Mouse (Mus musculus): ENCODE measurements around the gene Celf5. TPM values are rescaled to one million over a fixed set of nuclear protein-coding genes. Genes with fewer than 3 reads are reported as not detected.

Gene Celf5
- polyA plus RNA-seq, 1 experiment, result 1.0 TPM

DNA sequence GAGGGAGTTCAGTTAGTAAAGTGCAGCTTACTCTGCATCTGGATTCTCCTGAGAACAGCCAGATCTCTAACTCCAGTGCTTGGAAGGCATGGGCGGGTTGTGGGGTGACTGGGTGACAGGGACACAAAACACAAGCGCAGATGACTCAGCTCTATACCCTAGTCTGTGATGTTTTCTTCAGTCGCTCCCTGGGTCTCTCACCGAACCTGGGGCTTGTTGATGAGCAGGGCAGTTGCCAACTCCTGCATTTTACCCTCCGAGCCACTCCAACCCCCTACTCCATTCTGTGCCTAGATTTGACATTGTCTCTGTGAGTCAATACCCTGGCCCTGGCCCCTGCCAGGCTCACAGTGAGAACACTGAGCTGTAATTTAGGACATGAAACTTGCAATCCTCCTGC, 19.4 kb upstream of the Celf5 start:
- H3K79me3 ChIP-seq (ENCODE audit: low read depth), result no peaks in the 10 kb centered on the region
- H3K27me3 ChIP-seq (ENCODE audit: control insufficient read depth, insufficient read depth, insufficient read length), result no peaks in the 10 kb centered on the region
- no peak for TF ChIP-seq CTCF (IDR thresholded peaks at IDR 0.05; ENCODE audit: control insufficient read depth, insufficient read depth, insufficient read length)
- TF ChIP-seq CEBPB (IDR thresholded peaks at IDR 0.05; ENCODE audit: low read depth), result no peak
- no peak for TF ChIP-seq MYOD1 (IDR thresholded peaks at IDR 0.05; ENCODE audit: control insufficient read depth, insufficient read length, low read depth)
- no peak for TF ChIP-seq USF1 (IDR thresholded peaks at IDR 0.05; ENCODE audit: low read depth)
- TF ChIP-seq MYOG (IDR thresholded peaks at IDR 0.05; ENCODE audit: control insufficient read depth, extremely low read depth, insufficient read length), result no peak
- no peak for TF ChIP-seq MAX (IDR thresholded peaks at IDR 0.05)
- no peak for TF ChIP-seq FOSL1 (IDR thresholded peaks at IDR 0.05; ENCODE audit: insufficient read depth, low read length, poor library complexity, severe bottlenecking)
- no peak overlapping the region for H3K4me3 ChIP-seq (ENCODE audit: insufficient read depth, poor library complexity, severe bottlenecking)
- H3K36me3 ChIP-seq (ENCODE audit: control insufficient read depth, insufficient read depth), result no peaks in the 10 kb centered on the region
- no peak overlapping the region for H3ac ChIP-seq (ENCODE audit: control insufficient read depth, insufficient read length, low read depth)
- no peaks in the 10 kb centered on the region for H3K79me2 ChIP-seq (ENCODE audit: control insufficient read depth, insufficient read depth)

DNA sequence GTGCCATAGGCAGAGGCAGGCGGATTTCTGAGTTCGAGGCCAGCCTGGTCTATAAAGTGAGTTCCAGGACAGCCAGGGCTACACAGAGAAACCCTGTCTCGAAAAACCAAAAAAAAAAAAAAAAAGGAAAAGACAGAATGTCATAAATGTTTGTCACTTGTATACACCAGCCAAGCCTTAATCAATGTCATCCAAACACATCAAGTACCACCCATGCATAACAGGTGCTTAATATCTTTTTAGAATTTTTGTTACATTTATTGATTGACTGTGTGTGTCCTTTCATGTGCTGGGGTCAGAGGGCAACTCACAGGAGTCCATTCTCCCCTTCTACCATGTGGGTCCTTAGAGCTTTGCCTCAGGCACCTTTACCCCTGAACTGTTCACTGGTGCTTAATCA, 17.5 kb upstream of the Celf5 start, which contains the start of gene S1pr4:
Gene S1pr4, minus strand, starts transcription at position 101 of the 400 bp plus-strand sequence.
- Histone ChIP-seq H3K36me3 (ENCODE audit: control insufficient read depth, insufficient read depth) (no peaks in the 10 kb centered on the region), H3K27me3 (ENCODE audit: control insufficient read depth, insufficient read depth, insufficient read length) (no peaks in the 10 kb centered on the region), H3K79me3 (ENCODE audit: low read depth) (peaks cover 9% of the 10 kb centered on the region), H3K79me2 (ENCODE audit: control insufficient read depth, insufficient read depth) (peaks cover 11% of the 10 kb centered on the region), H3ac (ENCODE audit: control insufficient read depth, insufficient read length, low read depth) (no peak within 1 kb of the TSS), H3K4me3 (ENCODE audit: insufficient read depth, poor library complexity, severe bottlenecking) (no peak within 1 kb of the TSS)
- no peak for TF ChIP-seq CEBPB (IDR thresholded peaks at IDR 0.05; ENCODE audit: low read depth)
- no peak for TF ChIP-seq FOSL1 (IDR thresholded peaks at IDR 0.05; ENCODE audit: insufficient read depth, low read length, poor library complexity, severe bottlenecking)
- no peak for TF ChIP-seq MYOG (IDR thresholded peaks at IDR 0.05; ENCODE audit: control insufficient read depth, extremely low read depth, insufficient read length)
- no peak for TF ChIP-seq MAX (IDR thresholded peaks at IDR 0.05)
- TF ChIP-seq MYOD1 (IDR thresholded peaks at IDR 0.05; ENCODE audit: control insufficient read depth, insufficient read length, low read depth), result no peak

DNA sequence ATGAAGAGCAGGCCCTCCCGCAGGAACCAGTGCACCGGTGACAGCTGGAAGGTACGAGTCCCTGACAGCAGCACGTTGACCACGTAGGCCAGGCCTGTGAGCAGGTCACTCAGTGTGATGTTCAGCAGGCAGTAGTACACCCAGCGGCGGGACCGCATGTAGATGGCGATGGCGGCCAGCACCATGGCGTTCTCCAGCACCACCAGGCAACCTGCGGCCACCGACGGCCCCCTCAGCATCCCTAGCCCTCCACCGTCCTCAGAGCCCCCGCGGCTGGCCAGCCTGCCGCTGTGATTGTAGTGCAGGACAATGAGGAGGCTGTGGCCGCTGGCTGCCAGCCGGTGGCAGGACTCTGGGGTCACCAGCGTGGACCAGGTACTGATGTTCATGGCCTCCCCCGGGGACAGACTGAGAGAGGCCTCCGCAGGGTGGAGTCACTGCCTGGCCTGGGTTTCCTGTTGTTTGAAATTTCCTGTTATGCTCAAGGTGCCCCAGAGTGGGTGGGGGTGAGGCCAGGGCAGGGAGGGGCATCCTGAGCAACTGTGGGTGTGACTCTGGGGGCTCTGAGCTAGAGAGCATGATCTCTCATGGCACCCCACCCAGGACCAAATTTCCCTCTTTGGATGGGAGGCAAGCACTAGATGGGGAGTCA, 16.9 kb upstream of the Celf5 start:
- Histone ChIP-seq H3ac (ENCODE audit: control insufficient read depth, insufficient read length, low read depth) (no peak overlapping the region), H3K79me3 (ENCODE audit: low read depth) (peaks cover 16% of the 10 kb centered on the region), H3K36me3 (ENCODE audit: control insufficient read depth, insufficient read depth) (no peaks in the 10 kb centered on the region), H3K4me3 (ENCODE audit: insufficient read depth, poor library complexity, severe bottlenecking) (no peak overlapping the region), H3K79me2 (ENCODE audit: control insufficient read depth, insufficient read depth) (peaks cover 18% of the 10 kb centered on the region), H3K27me3 (ENCODE audit: control insufficient read depth, insufficient read depth, insufficient read length) (no peaks in the 10 kb centered on the region)
- TF ChIP-seq MAX (IDR thresholded peaks at IDR 0.05), result no peak
- TF ChIP-seq MYOG (IDR thresholded peaks at IDR 0.05; ENCODE audit: control insufficient read depth, extremely low read depth, insufficient read length), result no peak
- no peak for TF ChIP-seq CEBPB (IDR thresholded peaks at IDR 0.05; ENCODE audit: low read depth)
- no peak for TF ChIP-seq CTCF (IDR thresholded peaks at IDR 0.05; ENCODE audit: control insufficient read depth, insufficient read depth, insufficient read length)
- no peak for TF ChIP-seq USF1 (IDR thresholded peaks at IDR 0.05; ENCODE audit: low read depth)
- TF ChIP-seq FOSL1 (IDR thresholded peaks at IDR 0.05; ENCODE audit: insufficient read depth, low read length, poor library complexity, severe bottlenecking), result no peak
- TF ChIP-seq MYOD1 (IDR thresholded peaks at IDR 0.05; ENCODE audit: control insufficient read depth, insufficient read length, low read depth), result no peak

DNA sequence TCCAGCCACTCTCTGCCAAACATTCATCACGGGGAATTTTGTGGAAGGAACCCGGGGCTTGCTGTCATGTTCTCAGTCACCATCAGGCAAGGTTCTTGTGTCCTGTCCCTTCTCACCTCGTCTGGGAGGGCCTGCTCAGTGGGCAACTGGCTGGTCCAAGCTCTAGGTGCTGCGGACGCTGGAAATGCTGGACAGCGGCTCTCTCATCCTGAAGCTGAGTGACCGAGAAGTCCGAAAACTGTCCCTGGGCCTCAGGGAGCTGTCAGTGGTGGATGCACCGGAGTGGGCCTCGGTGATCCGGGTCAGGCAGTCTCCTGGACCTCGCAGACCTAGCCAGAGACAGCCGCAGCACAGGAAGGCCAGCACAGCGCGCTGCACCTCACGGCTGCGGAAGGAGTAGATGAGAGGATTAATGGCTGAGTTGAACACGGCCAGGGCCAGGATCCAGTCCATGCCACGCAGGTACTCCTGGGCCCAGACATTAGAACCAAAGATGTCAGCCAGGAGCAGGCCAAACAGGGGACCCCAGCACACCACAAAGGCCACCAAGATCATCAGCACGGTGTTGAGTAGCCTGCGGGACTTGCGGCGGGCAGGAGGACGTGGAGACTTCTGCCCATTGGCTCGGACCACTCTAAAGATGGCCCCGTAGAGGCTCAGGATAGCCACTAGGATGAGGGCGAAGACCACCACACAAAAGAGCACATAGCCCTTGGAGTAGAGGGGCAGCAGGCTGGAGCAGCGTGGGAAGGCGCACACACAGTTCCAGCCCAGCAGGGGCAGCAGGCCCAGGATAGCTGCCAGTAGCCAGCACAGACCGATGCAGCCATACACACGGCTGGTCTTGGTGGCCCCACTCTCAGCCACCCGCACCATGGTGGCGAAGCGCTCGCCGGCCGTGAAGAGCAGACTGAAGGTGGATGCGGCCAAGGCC, 16.1 kb upstream of the Celf5 start:
- Histone ChIP-seq H3K27me3 (ENCODE audit: control insufficient read depth, insufficient read depth, insufficient read length) (no peaks in the 10 kb centered on the region), H3ac (ENCODE audit: control insufficient read depth, insufficient read length, low read depth) (no peak overlapping the region), H3K36me3 (ENCODE audit: control insufficient read depth, insufficient read depth) (no peaks in the 10 kb centered on the region), H3K4me3 (ENCODE audit: insufficient read depth, poor library complexity, severe bottlenecking) (no peak overlapping the region), H3K79me2 (ENCODE audit: control insufficient read depth, insufficient read depth) (peaks cover 26% of the 10 kb centered on the region), H3K79me3 (ENCODE audit: low read depth) (peaks cover 24% of the 10 kb centered on the region)
- no peak for TF ChIP-seq CTCF (IDR thresholded peaks at IDR 0.05; ENCODE audit: control insufficient read depth, insufficient read depth, insufficient read length)
- no peak for TF ChIP-seq USF1 (IDR thresholded peaks at IDR 0.05; ENCODE audit: low read depth)

DNA sequence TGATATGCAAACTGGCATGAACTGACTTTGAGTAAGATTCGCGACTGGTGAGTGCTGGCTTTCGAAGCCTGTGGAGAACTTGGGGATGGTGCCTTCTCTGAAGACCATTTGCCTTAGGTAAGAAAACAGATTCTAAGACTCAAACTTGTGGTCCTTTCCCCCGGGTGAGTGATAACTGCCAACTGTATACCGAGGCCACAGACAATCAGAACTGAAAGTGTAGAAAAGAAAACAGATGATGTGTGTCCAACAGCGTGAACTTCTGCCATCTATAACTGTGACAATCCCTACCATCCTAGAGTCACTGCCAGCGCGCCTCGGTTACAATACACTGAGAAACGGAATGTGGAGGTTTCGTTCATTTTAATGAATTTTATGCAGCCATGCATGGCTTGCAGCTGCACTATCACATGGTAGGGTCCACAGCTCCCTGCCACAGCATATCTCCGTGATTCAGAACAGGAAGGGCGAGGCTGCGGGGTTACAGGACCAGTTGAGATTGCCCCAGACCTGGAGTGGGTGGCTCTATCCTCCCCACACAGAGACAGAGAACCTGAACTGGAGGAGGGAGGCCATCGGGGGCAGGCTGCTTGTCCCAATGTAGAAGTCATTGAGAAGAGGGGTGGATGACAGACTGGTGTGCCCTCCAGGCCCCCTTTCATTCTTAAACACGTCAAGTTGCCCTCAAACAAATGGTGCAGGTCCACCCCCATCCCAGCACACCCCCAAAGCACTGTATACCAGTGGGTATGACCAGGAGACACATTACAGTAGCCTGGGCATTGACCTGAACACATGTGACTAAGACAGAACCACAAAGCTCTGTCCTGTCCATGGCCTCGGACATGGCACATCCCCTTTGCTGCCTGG, 15.1 kb upstream of the Celf5 start:
- no peak overlapping the region for H3ac ChIP-seq (ENCODE audit: control insufficient read depth, insufficient read length, low read depth)
- H3K36me3 ChIP-seq (ENCODE audit: control insufficient read depth, insufficient read depth), result peaks cover 6% of the 10 kb centered on the region
- peaks cover 28% of the 10 kb centered on the region for H3K79me3 ChIP-seq (ENCODE audit: low read depth)
- TF ChIP-seq CTCF (IDR thresholded peaks at IDR 0.05; ENCODE audit: control insufficient read depth, insufficient read depth, insufficient read length) (no peak), MYOD1 (IDR thresholded peaks at IDR 0.05; ENCODE audit: control insufficient read depth, insufficient read length, low read depth) (no peak), MYOG (IDR thresholded peaks at IDR 0.05; ENCODE audit: control insufficient read depth, extremely low read depth, insufficient read length) (no peak), MAX (IDR thresholded peaks at IDR 0.05) (no peak), FOSL1 (IDR thresholded peaks at IDR 0.05; ENCODE audit: insufficient read depth, low read length, poor library complexity, severe bottlenecking) (no peak), CEBPB (IDR thresholded peaks at IDR 0.05; ENCODE audit: low read depth) (no peak)
- H3K79me2 ChIP-seq (ENCODE audit: control insufficient read depth, insufficient read depth), result peaks cover 32% of the 10 kb centered on the region
- no peak overlapping the region for H3K4me3 ChIP-seq (ENCODE audit: insufficient read depth, poor library complexity, severe bottlenecking)
- no peaks in the 10 kb centered on the region for H3K27me3 ChIP-seq (ENCODE audit: control insufficient read depth, insufficient read depth, insufficient read length)
